Mouse (Mus musculus) CH12.LX (cell line): ENCODE data around the gene Cops7a.

ENCODE experiments used
- BHLHE40 ChIP-seq: IDR thresholded peaks from 2 replicates; pipeline ENCODE4 v1.6.1; 2011; ENCODE audit warnings: mild to moderate bottlenecking, low read depth, low read length, improper control_type of control experiment
- CHD2 ChIP-seq: IDR thresholded peaks from 2 replicates; pipeline ENCODE4 v1.6.1; 2011; ENCODE audit warnings: low read length, improper control_type of control experiment
- CTCF ChIP-seq, 2 experiments: IDR thresholded peaks in 1 of 2; conservative IDR thresholded peaks in 1 of 2; 2 replicates each; pipeline ENCODE4 v1.5.1; 2011 to 2012; ENCODE audit warnings: low read depth in 2 of 2, low read length in 2 of 2, improper control_type of control experiment in 1 of 2, inconsistent platforms in 1 of 2, mild to moderate bottlenecking in 1 of 2, moderate library complexity in 1 of 2
- E2F4 ChIP-seq: IDR thresholded peaks from 2 replicates; pipeline ENCODE4 v1.6.1; 2011; ENCODE audit warnings: low read depth, low read length, improper control_type of control experiment; ENCODE audit not compliant: insufficient replicate concordance
- EP300 ChIP-seq: IDR thresholded peaks from 2 replicates; pipeline ENCODE4 v1.6.1; 2011; ENCODE audit warnings: low read length, improper control_type of control experiment
- GABPA ChIP-seq: IDR thresholded peaks from 2 replicates; pipeline ENCODE4 v1.6.1; 2012; ENCODE audit warnings: low read depth, low read length, improper control_type of control experiment, inconsistent platforms; ENCODE audit not compliant: insufficient replicate concordance
- JUND ChIP-seq: conservative IDR thresholded peaks from 2 replicates; pipeline ENCODE4 v1.6.1; 2011; ENCODE audit warnings: low read depth, low read length, improper control_type of control experiment
- MXI1 ChIP-seq: IDR thresholded peaks from 2 replicates; pipeline ENCODE4 v1.6.1; 2011; ENCODE audit warnings: mild to moderate bottlenecking, low read depth, low read length, improper control_type of control experiment
- RCOR1 ChIP-seq: conservative IDR thresholded peaks from 2 replicates; pipeline ENCODE4 v1.6.1; 2012; ENCODE audit warnings: low read depth, mild to moderate bottlenecking, inconsistent platforms, low read length, improper control_type of control experiment
- TBP ChIP-seq: conservative IDR thresholded peaks from 2 replicates; pipeline ENCODE4 v1.6.1; 2011; ENCODE audit warnings: low read depth, low read length, improper control_type of control experiment
- TCF12 ChIP-seq: IDR thresholded peaks from 2 replicates; pipeline ENCODE4 v1.6.1; 2014; ENCODE audit warnings: low read depth, mild to moderate bottlenecking, inconsistent platforms, low read length, improper control_type of control experiment
- ZNF384 ChIP-seq: IDR thresholded peaks from 2 replicates; pipeline ENCODE4 v1.6.1; 2012; ENCODE audit warnings: low read depth, low read length, improper control_type of control experiment, inconsistent platforms

- TF ChIP-seq GABPA, result no peak
- no peak for TF ChIP-seq BHLHE40
- no peak for TF ChIP-seq TCF12
- no peak for TF ChIP-seq RCOR1
- TF ChIP-seq E2F4, result no peak
- TF ChIP-seq JUND, result no peak
- TF ChIP-seq ZNF384, result no peak
- TF ChIP-seq CTCF (conservative IDR thresholded peaks at IDR 0.05 in 1 of 2, IDR thresholded peaks at IDR 0.05 in 1 of 2; ENCODE audit: low read depth in 2 of 2, low read length in 2 of 2), result no peak
- no peak for TF ChIP-seq CHD2
- TF ChIP-seq MXI1, result no peak
- no peak for TF ChIP-seq TBP
- no peak for TF ChIP-seq EP300
These were observed 700 bp downstream of the Cops7a start for GRCm38 (mm10) chr6:124964638-124965037.
